Mouse (Mus musculus): ENCODE data around the gene Cryab.

The Cryab gene

GRCm38 (mm10) chr9:50751323-50751722 lies at the start of gene Cryab:
Gene Cryab (plus strand): TSS chr9:50751325.
- no peak for DNase-seq (ENCODE audit: low spot score in 2 of 2)

DNA sequence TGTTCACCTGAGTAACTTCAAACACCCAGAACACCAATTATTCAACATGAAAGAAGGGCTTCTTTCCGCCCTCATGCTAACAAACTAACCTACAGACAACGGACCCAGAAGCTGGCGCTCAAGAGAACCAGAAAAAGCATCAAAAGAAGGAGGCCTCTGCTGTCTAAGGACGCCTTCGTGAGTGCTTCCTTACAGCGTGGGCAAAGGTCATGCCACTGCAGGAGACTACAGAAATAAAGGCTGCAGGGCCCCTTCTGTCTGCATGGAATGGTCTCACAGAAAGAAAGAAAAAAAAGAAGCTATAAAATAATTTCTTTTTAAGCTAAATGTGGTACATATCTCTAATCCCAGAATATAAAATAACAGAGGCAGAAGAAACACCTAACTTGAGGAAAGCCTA lies 46.2 kb upstream of the Cryab start:
- no peak for DNase-seq (ENCODE audit: low spot score in 2 of 2)

- DNase-seq (ENCODE audit: low spot score in 2 of 2): peak in 1 of 2 experiments; percentile 34
These were observed 42.0 kb upstream of the Cryab start for GRCm38 (mm10) chr9:50709108-50709507.

DNA sequence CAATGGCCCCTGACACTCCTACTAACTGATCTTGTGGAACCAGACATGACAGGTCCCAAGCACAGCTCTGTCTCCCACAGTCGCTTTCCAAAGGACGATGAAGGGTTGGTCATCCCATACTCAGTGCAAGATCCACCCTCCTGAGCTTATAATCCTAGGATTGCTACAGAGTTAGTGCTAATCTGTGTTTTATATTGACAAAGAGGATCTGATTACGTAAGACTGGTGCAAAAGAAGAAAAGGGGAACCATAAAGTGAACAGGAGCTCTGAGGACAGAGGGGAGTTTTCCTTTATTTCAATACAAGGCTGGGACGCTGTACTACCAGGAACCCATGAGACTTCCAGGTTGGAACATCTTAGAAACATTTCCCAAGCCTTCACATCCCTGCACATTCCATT lies 39.8 kb upstream of the Cryab start:
- DNase-seq (ENCODE audit: low spot score in 2 of 2): no peak

- no peak for DNase-seq (ENCODE audit: low spot score in 2 of 2)
These were observed 36.9 kb upstream of the Cryab start for GRCm38 (mm10) chr9:50714188-50714587.

DNA sequence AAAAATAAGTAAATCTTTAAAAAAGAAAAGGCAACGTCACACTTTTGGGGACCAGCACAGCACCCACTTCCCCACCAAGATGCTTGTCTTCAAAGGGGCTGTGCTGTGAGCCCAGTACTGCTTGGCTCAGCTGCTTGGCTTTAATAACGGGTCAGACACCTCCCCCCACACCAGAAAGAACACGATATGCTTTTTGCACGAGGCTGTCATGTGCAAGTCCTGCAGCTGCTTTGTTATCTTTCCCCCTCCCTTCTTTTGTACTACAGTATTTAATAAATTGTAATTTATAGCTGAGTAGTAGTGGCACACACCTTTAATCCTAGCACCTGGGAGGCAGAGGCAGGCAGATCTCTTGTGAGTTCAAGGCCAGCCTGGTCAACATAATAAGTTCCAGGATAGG lies 32.2 kb upstream of the Cryab start:
- no peak for DNase-seq (ENCODE audit: low spot score in 2 of 2)

GRCm38 (mm10) chr9:50721061-50721460 lies 30.1 kb upstream of the Cryab start:
- no peak for DNase-seq (ENCODE audit: low spot score in 2 of 2)

GRCm38 (mm10) chr9:50722451-50722911 lies 28.6 kb upstream of the Cryab start:
- no peak for DNase-seq (ENCODE audit: low spot score in 2 of 2)

- DNase-seq (ENCODE audit: low spot score in 2 of 2): peak; percentile 67 to 74
These were observed 27.7 kb upstream of the Cryab start for GRCm38 (mm10) chr9:50723406-50723805.

DNA sequence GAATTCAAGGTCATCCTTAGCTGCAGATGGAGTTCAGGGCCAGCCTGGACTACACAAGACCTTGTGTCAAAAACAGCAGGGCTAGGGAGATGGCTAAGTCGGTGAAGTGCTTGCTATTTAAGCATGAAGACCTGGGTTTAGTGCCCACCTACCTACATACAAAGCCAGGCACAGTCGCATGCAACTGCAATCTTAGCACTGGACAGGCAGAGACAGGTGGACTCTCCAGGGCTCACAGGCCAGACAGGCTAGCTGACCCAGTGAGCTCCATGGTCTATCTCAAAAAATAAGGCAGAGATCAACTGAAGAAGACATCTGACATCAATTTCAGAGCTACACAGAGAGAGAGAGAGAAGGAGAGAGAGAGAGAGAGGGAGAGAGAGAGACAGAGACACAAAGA lies 27.0 kb upstream of the Cryab start:
- DNase-seq (ENCODE audit: low spot score in 2 of 2): no peak

DNA sequence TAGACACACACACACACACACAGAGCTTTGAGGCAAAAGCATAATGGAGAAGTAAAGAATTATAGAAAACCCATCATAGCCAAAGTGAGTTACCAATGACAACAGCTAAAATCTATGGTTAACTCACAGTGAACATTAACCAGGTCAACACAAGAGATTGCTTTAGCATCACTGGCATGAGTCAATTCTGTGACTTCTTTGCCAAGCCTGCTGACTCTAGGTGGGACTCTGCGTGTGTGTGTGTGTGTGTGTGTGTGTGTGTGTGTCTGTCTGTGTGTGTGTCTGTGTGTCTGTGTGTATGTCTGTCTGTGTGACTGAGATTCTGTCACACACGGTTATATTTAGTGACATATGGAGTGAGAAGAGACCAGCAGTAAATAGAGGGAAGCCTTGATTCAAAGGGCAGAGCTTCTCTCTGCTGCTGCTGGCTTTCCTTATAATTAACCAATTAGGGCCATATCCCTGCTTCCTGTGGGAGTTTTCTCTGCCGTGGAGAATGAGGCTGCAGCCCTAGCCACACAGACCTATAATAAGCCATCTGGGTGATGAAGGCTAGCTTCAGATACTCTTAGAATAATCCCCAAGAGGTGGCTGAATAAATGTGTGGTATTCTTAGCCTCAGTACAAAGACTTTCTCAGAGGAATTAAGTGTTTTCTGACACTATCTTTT lies 26.3 kb upstream of the Cryab start:
- no peak for DNase-seq (ENCODE audit: low spot score in 2 of 2)

- DNase-seq (ENCODE audit: low spot score in 2 of 2): no peak
These were observed 25.1 kb upstream of the Cryab start for GRCm38 (mm10) chr9:50725921-50726590.

GRCm38 (mm10) chr9:50727171-50727924 lies 23.8 kb upstream of the Cryab start:
- DNase-seq (ENCODE audit: low spot score in 2 of 2): peak; percentile 78 to 79

- DNase-seq (ENCODE audit: low spot score in 2 of 2): peak; percentile 87 to 89
These were observed 23.0 kb upstream of the Cryab start for GRCm38 (mm10) chr9:50727925-50728651.

GRCm38 (mm10) chr9:50729600-50729999 lies 21.5 kb upstream of the Cryab start:
- no peak for DNase-seq (ENCODE audit: low spot score in 2 of 2)

DNA sequence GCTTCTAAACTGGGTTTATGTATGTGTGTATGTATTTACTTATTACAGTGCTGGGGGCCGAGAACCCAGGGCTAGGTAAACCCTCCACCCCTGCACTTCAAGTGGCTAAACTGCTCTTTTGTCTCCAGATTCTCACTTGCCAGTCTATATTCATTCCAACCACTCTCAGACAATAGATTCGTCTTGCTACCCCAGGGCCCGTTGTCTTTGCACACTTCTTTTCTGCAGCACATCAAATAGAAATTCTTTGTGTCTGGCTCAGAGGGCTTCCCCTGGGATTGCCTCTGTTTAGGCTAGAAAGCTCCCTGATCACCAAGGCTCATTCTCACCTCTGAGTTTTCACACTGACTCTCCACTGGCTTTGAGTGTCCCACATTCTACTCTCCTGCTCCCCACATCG lies 18.6 kb upstream of the Cryab start:
- no peak for DNase-seq (ENCODE audit: low spot score in 2 of 2)

- DNase-seq (ENCODE audit: low spot score in 2 of 2): peak; percentile 59 to 75
These were observed 16.1 kb upstream of the Cryab start for GRCm38 (mm10) chr9:50734989-50735388.

- peak; percentile 87 to 88 for DNase-seq (ENCODE audit: low spot score in 2 of 2)
These were observed 11.9 kb upstream of the Cryab start, which contains the start of gene Dixdc1 for GRCm38 (mm10) chr9:50738914-50739870. Gene Dixdc1 (minus strand): TSS chr9:50739517.

DNA sequence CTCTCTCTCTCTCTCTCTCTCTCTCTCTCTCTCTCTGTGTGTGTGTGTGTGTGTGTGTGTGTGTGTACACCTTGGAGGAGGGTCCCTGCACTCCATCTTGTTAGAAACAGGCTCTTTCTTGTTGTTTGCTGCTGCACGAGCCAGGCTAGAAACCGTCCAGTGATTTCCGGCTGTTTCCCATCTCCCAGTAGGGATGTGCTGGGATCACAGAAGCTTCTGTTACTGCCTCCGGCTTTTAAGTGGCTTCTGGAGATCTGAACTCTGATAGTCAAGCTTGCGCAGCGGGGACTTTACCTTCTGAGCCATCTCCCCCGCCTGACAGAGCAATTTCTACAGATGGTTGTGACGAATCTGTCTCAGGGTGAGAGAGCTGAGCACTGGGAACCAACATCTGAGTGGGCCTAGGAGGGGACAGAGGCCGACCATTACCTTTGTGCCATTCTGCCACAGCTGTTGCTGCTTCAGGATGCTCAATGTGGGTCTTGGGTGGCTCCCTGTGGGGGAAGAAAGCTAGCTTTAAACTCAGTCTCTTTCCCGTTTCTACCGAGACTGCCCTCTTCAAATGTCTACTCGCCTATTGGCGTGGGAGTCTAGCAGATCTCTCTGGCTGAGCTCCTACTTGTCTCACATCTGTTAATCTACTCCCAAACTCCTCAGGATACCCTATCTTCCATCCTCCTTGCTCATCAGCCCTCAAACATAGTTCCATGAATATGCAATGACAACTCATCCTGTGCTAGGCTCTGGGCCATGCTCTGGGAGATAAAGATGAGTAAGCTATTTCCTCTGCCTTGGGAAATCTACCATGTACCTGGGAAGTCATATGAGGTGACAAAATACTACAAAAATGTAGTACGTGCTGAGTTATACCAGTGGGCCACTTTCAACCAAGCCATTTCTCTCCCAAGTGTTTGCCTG lies 10.0 kb upstream of the Cryab start:
- no peak for DNase-seq (ENCODE audit: low spot score in 2 of 2)

DNA sequence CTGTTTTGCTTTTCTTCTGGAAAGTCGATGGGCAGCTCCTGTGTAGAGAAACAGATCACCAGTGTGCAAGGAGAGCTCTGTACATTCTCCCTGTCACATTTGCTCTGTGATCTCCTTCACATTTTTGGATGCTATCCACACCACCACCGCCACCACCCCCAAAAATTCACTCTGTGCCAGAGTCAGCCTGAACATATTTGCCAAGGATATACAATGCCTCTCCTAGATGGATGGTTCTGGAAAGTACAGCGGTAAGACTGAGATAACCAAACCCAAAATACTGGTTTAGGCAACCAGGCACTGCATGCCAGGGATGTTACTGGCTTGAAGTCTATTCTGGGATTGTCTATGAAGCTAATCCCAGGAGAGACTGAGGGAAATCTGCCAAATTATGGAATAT lies 8.9 kb upstream of the Cryab start:
- no peak for DNase-seq (ENCODE audit: low spot score in 2 of 2)
